Mouse (Mus musculus): Measurements from ENCODE around the gene Mpp5.

DNA sequence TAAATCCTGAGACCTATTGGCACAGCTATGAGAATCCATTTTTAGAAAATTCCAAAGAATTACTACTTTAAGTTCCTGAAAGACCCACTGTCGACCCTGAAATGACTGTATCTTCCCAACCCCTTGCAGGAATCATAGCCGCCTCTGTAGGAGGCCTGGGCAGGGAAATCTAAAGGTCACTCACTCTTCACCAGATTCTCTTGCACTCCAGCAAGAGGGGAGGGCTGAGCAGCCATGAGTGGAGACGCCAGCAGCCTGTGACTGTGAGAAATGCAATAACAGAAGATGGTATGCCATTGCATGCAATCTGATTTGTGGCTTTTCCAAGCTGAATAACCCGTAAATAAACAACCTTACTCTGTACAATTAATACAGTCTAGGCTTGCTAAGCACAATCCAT, 21.0 kb upstream of the Mpp5 start:
- TF ChIP-seq CTCF (IDR thresholded peaks at IDR 0.05; ENCODE audit: extremely low read depth, insufficient read depth, low read length): no peak
- TF ChIP-seq POLR2A (IDR thresholded peaks at IDR 0.05; ENCODE audit: extremely low read depth, insufficient read depth, low read length): no peak
